Mouse (Mus musculus): ENCODE results near the gene Polr3e.
A peak's percentile ranks its signal among the peaks of the same experiment; 100 is the strongest.

DNA sequence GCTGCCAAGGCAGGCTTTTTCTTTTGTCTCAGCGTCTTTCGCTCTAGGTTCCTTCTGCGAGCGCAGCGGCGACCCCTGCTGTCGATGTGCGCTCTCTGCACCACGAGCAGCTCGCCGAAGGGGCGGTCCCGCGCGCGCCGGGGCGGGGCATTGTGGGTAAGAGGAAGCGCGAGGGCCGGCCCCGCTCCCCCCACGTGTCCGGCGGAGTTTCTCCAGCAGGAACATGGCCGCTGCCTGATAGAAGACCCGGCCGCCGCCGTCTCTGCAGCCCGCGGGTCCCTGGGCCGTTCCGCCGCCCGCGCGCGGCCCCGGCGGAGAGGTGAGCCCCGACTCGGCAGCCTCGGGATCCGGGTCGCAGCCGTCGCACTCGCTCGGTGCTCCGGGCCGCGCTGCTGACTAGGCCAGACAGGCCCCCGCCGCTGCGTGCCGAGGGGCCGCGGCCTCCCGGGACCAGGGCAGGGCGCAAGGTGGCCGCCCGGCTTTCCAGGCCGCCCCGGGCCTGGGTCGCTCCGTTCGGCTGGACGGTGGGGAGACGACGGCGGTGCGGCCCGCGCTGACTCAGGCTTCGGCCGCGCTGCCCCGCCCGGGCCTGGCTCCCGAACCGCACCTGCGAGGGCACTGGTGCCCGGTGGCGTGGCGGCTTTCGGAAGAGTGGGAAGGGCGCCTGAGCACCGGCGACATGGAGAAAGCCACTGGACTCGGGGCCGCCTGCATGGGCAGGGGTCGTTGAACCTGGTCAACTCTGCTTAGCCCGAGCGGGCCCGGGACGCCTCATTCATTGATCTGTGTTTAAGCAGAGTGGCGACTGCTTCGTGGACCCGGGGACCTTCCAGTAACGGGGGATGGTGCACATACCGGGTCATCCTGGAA lies at the start of gene Polr3e:
- TF ChIP-seq CTCF (IDR thresholded peaks at IDR 0.05; ENCODE audit: low read depth, low read length) (peak; percentile 87), POLR2A (IDR thresholded peaks at IDR 0.05; ENCODE audit: extremely low read depth, insufficient read depth, low read length) (0 out of 2 replicates have a peak, but pooled peaks have one; percentile 34)
